Mouse (Mus musculus): Measurements from ENCODE around the gene Cyp2t4. TPM values are rescaled to one million over a fixed set of nuclear protein-coding genes. Genes with fewer than 3 reads are reported as not detected.

Cyp2t4 gene
- total and polyA plus RNA-seq, 3 experiments = 0.28 TPM; not detected in 2

GRCm38 (mm10) chr7:27162780-27163449 lies 9.4 kb downstream of the Cyp2t4 start:
- no peak overlapping the region for H3K4me3 ChIP-seq (ENCODE audit: control insufficient read depth in 1 of 2, insufficient read depth in 1 of 2, low read depth in 2 of 2, low read length in 2 of 2)
- no peaks in the 10 kb centered on the region for H3K9me3 ChIP-seq (replicated peaks; ENCODE audit: insufficient read depth, low read length)
- no peaks in the 10 kb centered on the region for H3K27me3 ChIP-seq (ENCODE audit: control insufficient read depth in 1 of 2, insufficient read depth in 2 of 2, low read length in 2 of 2)
- no peak overlapping the region for H3K9ac ChIP-seq (ENCODE audit: control insufficient read depth, low read depth, low read length, poor library complexity, severe bottlenecking)
- TF ChIP-seq MAZ (IDR thresholded peaks at IDR 0.05; ENCODE audit: low read depth, low read length) = no peak
- no peak for TF ChIP-seq MEF2A (IDR thresholded peaks at IDR 0.05; ENCODE audit: extremely low read depth, insufficient replicate concordance, low read depth, low read length, poor library complexity, severe bottlenecking)
- no peak for TF ChIP-seq MYC (IDR thresholded peaks at IDR 0.05; ENCODE audit: low read depth, low read length)
- TF ChIP-seq UBTF (IDR thresholded peaks at IDR 0.05; ENCODE audit: borderline replicate concordance, insufficient read depth, low read depth, low read length) = no peak
- TF ChIP-seq SMC3 (IDR thresholded peaks at IDR 0.05; ENCODE audit: low read depth, low read length) = no peak
- no peak for TF ChIP-seq JUND (IDR thresholded peaks at IDR 0.05; ENCODE audit: low read depth, low read length)
- TF ChIP-seq HCFC1 (IDR thresholded peaks at IDR 0.05; ENCODE audit: low read depth, low read length) = no peak
- no peak for TF ChIP-seq MXI1 (IDR thresholded peaks at IDR 0.05; ENCODE audit: low read depth, low read length)
- TF ChIP-seq ZC3H11A (IDR thresholded peaks at IDR 0.05; ENCODE audit: low read depth, low read length) = no peak
- no peak for TF ChIP-seq POLR2AphosphoS2 (IDR thresholded peaks at IDR 0.05; ENCODE audit: low read length)
- TF ChIP-seq SIN3A (IDR thresholded peaks at IDR 0.05; ENCODE audit: low read length) = no peak
- TF ChIP-seq TBP (IDR thresholded peaks at IDR 0.05; ENCODE audit: low read depth, low read length) = no peak
- no peak for TF ChIP-seq ETS1 (IDR thresholded peaks at IDR 0.05; ENCODE audit: low read depth, low read length)
- TF ChIP-seq NRF1 (IDR thresholded peaks at IDR 0.05; ENCODE audit: insufficient read depth, low read depth, low read length, poor library complexity, severe bottlenecking) = no peak
- TF ChIP-seq MYB (IDR thresholded peaks at IDR 0.05; ENCODE audit: low read depth, low read length) = no peak
- no peak for TF ChIP-seq ZNF384 (IDR thresholded peaks at IDR 0.05; ENCODE audit: low read depth, low read length)
- no peak for TF ChIP-seq GATA1 (IDR thresholded peaks at IDR 0.05; ENCODE audit: low read depth, low read length)
- no peak for TF ChIP-seq CHD2 (IDR thresholded peaks at IDR 0.05; ENCODE audit: low read length)
- no peak for TF ChIP-seq ZMIZ1 (IDR thresholded peaks at IDR 0.05; ENCODE audit: low read depth, low read length)
- no peak for TF ChIP-seq ELF1 (IDR thresholded peaks at IDR 0.05; ENCODE audit: low read depth, low read length)
- no peak for DNase-seq (ENCODE audit: low read depth, low spot score)
- no peak overlapping the region for H3K27ac ChIP-seq (ENCODE audit: control insufficient read depth, low read depth, low read length)
- H3K36me3 ChIP-seq (ENCODE audit: control insufficient read depth in 1 of 2, insufficient read depth in 2 of 2, low read length in 2 of 2) = peaks cover 0 to 3% of the 10 kb centered on the region in 2 experiments; a peak in 1 of 4 replicates
- peaks cover 11% of the 10 kb centered on the region for H3K79me2 ChIP-seq (ENCODE audit: control insufficient read depth, insufficient read depth, low read length, poor library complexity)
- peaks cover 5% of the 10 kb centered on the region in 2 experiments; a peak in 3 of 4 replicates for H3K4me1 ChIP-seq (ENCODE audit: control insufficient read depth in 1 of 2, insufficient read depth in 2 of 2, low read length in 2 of 2)

DNA sequence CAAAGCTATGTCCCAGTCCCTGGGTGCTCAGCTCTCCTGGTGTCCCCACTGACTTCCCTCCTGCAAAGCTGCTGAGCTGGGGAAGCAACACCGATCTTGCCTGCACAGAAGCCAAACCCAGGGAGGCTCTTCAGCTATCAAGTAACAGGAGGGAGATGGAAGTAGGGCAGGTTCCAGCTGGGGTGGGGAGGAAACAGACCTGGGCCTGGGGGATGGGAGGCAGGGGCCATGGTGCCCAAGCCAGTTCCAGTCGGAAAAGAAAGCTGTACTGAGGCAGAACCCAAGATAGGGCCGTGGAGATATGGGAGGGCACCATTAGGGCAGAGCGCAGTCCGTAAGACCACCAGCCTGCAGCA lies 9.9 kb downstream of the Cyp2t4 start:
- H3K4me1 ChIP-seq (ENCODE audit: control insufficient read depth in 1 of 2, insufficient read depth in 2 of 2, low read length in 2 of 2) = peaks cover 7 to 10% of the 10 kb centered on the region in 2 experiments; a peak in 3 of 4 replicates
- no peak for DNase-seq (ENCODE audit: low read depth, low spot score)
- no peak overlapping the region for H3K9ac ChIP-seq (ENCODE audit: control insufficient read depth, low read depth, low read length, poor library complexity, severe bottlenecking)
- H3K27ac ChIP-seq (ENCODE audit: control insufficient read depth, low read depth, low read length) = no peak overlapping the region
- H3K27me3 ChIP-seq (ENCODE audit: control insufficient read depth in 1 of 2, insufficient read depth in 2 of 2, low read length in 2 of 2) = no peaks in the 10 kb centered on the region
- H3K9me3 ChIP-seq (replicated peaks; ENCODE audit: insufficient read depth, low read length) = no peaks in the 10 kb centered on the region
- peaks cover 0 to 3% of the 10 kb centered on the region in 2 experiments; a peak in 1 of 4 replicates for H3K36me3 ChIP-seq (ENCODE audit: control insufficient read depth in 1 of 2, insufficient read depth in 2 of 2, low read length in 2 of 2)
- H3K79me2 ChIP-seq (ENCODE audit: control insufficient read depth, insufficient read depth, low read length, poor library complexity) = peaks cover 11% of the 10 kb centered on the region
- H3K4me3 ChIP-seq (ENCODE audit: control insufficient read depth in 1 of 2, insufficient read depth in 1 of 2, low read depth in 2 of 2, low read length in 2 of 2) = no peak overlapping the region
- TF ChIP-seq USF1 (IDR thresholded peaks at IDR 0.05; ENCODE audit: low read depth, low read length) (no peak), BHLHE40 (IDR thresholded peaks at IDR 0.05; ENCODE audit: borderline replicate concordance, low read depth, low read length) (no peak), MAFK (IDR thresholded peaks at IDR 0.05; ENCODE audit: borderline replicate concordance, low read depth, low read length) (no peak), TBP (IDR thresholded peaks at IDR 0.05; ENCODE audit: low read depth, low read length) (no peak), ETS1 (IDR thresholded peaks at IDR 0.05; ENCODE audit: low read depth, low read length) (no peak), ZKSCAN1 (IDR thresholded peaks at IDR 0.05; ENCODE audit: low read depth, low read length) (no peak), MAX (IDR thresholded peaks at IDR 0.05; ENCODE audit: low read length) (no peak), TAL1 (IDR thresholded peaks at IDR 0.05; ENCODE audit: low read length) (no peak), ZC3H11A (IDR thresholded peaks at IDR 0.05; ENCODE audit: low read depth, low read length) (no peak), MXI1 (IDR thresholded peaks at IDR 0.05; ENCODE audit: low read depth, low read length) (no peak), CTCF (IDR thresholded peaks at IDR 0.05 in 2 of 3, conservative IDR thresholded peaks at IDR 0.05 in 1 of 3; ENCODE audit: control insufficient read depth in 1 of 3, insufficient read depth in 1 of 3, low read depth in 2 of 3, low read length in 3 of 3, poor library complexity in 1 of 3, severe bottlenecking in 1 of 3) (no peak), POLR2A (IDR thresholded peaks at IDR 0.05; ENCODE audit: control insufficient read depth in 1 of 2, insufficient read depth in 1 of 2, low read depth in 1 of 2, low read length in 2 of 2, poor library complexity in 1 of 2) (no peak), POLR2AphosphoS2 (IDR thresholded peaks at IDR 0.05; ENCODE audit: low read length) (no peak), NELFE (IDR thresholded peaks at IDR 0.05; ENCODE audit: low read depth, low read length) (no peak), ZMIZ1 (IDR thresholded peaks at IDR 0.05; ENCODE audit: low read depth, low read length) (no peak), USF2 (IDR thresholded peaks at IDR 0.05; ENCODE audit: borderline replicate concordance in 1 of 2, insufficient read depth in 1 of 2, low read depth in 1 of 2, low read length in 2 of 2) (no peak), UBTF (IDR thresholded peaks at IDR 0.05; ENCODE audit: borderline replicate concordance, insufficient read depth, low read depth, low read length) (no peak), MEF2A (IDR thresholded peaks at IDR 0.05; ENCODE audit: extremely low read depth, insufficient replicate concordance, low read depth, low read length, poor library complexity, severe bottlenecking) (no peak)
